Mouse (Mus musculus) adrenal gland, postnatal 25 days (tissue): ENCODE data around the gene Sec23ip. TPM values are rescaled to one million over a fixed set of nuclear protein-coding genes. Genes with fewer than 3 reads are reported as not detected.
"Not testable (repeated sequence)": the region's sequence is repeated elsewhere in the genome, so short reads cannot be mapped to it uniquely, and the experiment has no call there.

ENCODE experiments used
- DNase-seq: peaks from one replicate; pipeline ENCODE4 v3.0.0; 2021; ENCODE audit warnings: mixed read lengths
- long read RNA-seq: library from polyadenylated mRNA; stranded (forward); transcript quantifications from one replicate; pipeline ENCODE4 v2.0.0, GENCODE M21; 2021
- total RNA-seq: library from RNA; stranded (reverse); gene quantifications from 2 replicates; pipeline ENCODE4 v1.2.3, GENCODE M21; 2021

Sec23ip gene
- 38.4 and 40.8 TPM in 2 replicates for total RNA-seq
- long read RNA-seq, full-length matches to known transcripts = 14 of 31 reads
- long read RNA-seq, partial matches to known transcripts = 8 of 31 reads
- long read RNA-seq, other reads (novel, unspliced or antisense) = 9 of 31 reads

DNA sequence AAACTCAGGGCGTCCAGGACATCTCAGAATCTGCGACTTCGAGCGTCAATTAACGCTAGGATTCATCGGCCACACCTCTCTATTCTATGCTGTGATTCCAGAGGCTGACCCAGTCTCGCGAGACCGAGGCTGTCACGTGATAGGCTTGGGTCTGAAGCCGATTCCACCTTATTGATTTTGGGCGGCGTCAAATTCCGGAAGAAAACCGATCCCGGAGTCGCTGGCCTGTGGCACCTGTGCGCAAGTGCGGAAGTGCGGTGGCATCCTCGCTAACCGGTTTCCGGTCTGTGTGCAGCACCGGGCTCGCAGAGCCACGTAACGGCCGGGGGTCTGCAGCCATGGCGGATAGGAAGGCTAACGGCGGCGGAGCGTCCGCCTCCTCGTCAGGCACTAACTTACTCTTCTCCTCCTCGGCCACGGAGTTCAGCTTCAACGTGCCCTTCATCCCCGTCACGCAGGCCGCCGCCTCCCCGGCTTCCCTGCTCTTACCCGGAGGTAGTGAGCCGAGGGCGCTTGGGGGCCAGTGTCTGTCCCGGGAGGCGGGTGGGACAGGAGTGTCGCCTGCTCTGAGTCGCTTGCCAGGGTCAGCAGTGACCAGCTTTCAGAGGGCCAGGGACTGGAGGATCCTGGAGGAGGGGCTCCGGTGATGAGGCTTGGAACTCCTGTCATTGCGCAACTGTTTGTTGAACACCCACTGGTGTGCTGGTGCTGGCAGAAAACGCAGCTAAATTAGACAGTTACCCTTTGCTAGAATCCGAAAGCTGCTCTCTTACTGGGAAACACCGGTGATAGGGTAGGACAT is at the start of gene Sec23ip:
Gene Sec23ip (plus strand): TSS at position 260 of the 802 bp plus-strand sequence.
- peak; percentile 98 for DNase-seq

- DNase-seq = not testable (repeated sequence)
Observed at GRCm38 (mm10) chr7:128699959-128700358, 44.8 kb upstream of the Sec23ip start.

GRCm38 (mm10) chr7:128705735-128706134 is 39.0 kb upstream of the Sec23ip start:
- DNase-seq = peak; percentile 61

DNA sequence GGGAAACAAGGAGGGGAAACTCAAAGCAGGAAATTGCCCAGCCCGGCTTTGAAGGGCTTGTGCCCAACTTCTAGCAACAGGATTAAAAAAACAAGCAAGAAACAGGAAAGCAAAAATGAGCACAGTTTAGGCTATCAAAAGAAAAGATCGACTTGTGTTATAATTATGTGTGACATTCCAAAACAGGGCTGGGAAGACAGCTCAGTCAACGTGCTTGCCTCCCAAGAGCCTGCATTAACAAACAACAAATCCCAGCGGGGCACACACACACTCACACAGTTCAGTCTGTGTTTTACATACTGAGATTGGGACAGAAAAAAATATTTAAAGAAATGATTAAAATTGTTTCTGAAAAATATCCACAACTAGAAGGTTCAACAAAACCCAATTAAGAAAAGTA is 26.8 kb upstream of the Sec23ip start:
- no peak for DNase-seq

DNA sequence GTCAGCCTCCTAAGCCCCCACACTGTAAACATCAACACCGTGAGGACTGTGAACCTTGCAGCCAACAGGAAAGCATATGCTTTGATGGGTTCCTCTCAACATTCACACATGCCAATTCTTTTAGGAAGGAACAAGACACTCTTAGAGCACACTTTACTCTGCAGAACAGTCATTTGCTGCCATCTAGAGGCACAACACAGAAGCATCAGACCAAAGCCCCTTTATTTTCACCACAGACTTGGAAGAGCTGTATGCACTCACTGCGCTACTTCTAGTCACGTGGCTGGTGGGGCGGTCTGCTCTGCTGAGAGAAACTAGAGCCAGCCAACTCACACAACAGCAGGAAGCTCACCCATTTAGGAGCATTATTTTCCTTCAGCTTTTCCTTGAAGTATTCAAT is 20.0 kb upstream of the Sec23ip start:
- DNase-seq = peak; percentile 26

- no peak for DNase-seq
Observed at GRCm38 (mm10) chr7:128725189-128725588, 19.6 kb upstream of the Sec23ip start.

- DNase-seq = no peak
Observed at GRCm38 (mm10) chr7:128726999-128727398, 17.7 kb upstream of the Sec23ip start.

DNA sequence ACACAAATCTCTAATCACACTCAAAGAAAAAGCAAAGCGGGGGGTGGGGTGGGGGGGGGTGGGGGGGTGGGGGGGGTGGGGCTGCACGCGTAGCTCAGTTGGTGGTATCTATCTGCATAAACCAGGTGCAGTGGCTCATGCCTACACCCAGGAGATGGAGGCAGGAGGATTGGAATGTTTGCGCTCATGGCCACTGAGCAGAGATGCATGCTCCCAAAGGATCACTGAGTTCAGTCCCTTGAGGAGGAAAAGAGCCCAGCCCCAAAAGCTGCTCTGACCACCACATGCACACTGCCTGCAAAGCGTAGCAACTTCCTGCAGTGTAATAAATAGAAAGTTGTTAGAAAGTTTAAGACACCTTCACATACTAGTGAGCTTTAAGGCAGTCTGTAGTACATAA is 17.0 kb upstream of the Sec23ip start:
- DNase-seq = no peak

DNA sequence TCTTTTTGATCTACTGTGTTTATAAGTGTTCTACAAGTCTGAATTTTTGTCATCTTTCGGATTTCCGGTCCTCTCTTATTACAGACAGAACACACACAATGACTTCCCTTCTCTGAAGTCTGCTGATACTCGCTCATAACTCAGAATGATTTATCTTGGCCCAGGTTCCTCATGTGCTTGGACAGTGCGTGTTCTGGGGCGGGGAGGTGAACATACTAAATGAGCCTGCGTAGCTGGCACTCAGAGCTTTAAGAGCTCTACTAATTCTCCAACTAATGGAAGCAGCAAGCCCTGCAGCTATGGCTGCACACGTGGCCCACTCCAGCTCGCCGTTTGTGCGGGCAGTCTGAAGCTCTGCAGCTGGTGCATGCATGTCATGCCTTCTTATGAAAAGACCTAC is 16.0 kb upstream of the Sec23ip start:
- no peak for DNase-seq

DNA sequence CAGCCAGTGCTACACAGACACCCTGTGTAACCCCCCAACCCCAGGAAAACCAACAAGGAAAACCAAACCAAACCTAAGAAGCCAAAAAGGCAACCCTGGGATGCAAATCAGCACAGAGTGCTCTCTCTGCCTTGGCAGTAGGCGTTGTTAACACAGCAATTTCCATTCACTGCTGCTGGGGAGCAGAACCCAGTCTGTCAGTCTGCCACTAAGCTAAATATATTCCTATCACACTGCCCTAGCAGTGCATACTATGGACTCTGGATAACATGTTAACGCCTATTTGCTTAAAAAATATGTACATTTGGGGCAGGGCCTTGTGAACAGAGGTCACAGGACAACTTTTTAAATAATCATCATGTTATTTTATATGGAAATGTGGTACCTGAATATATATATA is 13.2 kb upstream of the Sec23ip start:
- no peak for DNase-seq

GRCm38 (mm10) chr7:128738041-128738440 is 6.7 kb upstream of the Sec23ip start:
- DNase-seq = no peak

DNA sequence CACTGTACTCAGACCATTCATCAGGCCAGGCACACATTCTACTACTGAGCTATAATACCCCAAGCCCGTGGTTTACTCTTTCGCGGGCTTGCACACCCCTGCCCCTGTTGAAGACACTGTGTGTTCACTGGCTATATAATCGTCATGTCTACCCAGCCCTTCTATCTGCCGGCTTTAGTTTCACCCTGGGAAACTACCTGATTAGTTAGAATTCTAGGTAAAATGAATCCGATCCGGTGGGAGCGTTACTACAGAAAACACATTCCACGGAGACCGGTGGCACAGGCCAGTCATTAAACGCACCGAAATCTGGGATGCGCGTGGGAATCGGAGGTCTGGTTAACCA is 5.7 kb upstream of the Sec23ip start:
- no peak for DNase-seq

GRCm38 (mm10) chr7:128739462-128740277 is 5.1 kb upstream of the Sec23ip start:
- peak; percentile 56 for DNase-seq

GRCm38 (mm10) chr7:128740334-128740733 is 4.4 kb upstream of the Sec23ip start, which contains the start of gene Mcmbp:
Gene Mcmbp (minus strand): TSS chr7:128740495.
- DNase-seq = peak; percentile 99

GRCm38 (mm10) chr7:128743898-128744297 is 845 bp upstream of the Sec23ip start:
- no peak for DNase-seq

GRCm38 (mm10) chr7:128746151-128746550 is 1.4 kb downstream of the Sec23ip start:
- DNase-seq = no peak

DNA sequence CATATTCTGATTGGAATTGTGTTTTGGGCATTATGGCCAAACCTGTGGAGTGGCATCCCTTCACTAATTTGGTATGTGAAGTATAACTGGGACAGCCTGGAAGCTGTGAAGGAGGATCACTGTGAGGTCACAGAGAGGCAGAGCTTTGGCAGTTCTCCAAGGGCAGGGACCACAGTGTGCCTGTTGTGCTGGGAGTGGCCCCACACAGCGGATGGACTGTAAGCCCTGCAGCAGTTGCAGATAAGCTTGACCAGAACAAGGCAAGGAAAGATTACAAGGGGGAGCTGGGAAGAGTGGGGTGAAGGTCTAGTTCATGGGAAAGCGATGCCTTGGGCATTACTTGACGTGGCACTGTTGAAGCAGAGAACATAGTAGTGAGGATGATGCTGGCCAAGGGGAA is 4.0 kb downstream of the Sec23ip start:
- peak; percentile 66 for DNase-seq

DNA sequence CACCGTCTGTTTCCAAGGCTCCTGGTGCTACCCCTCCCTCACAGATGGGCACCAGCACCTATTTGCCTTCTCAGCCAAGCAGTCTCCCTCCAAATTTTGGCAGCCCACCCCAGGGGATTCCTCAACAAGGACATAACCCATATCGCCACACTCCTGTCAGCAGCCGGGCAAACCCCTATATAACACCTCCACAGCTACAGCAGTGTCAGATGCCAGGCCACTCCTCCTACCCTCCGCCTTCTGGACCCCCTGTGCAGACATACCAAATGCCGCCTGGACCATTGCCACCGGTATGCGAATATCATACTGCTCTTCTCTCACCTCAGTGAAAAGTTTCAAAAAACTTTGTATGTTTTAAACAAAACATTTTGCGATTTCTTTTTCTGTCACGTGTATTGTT is 5.6 kb downstream of the Sec23ip start:
- no peak for DNase-seq

DNA sequence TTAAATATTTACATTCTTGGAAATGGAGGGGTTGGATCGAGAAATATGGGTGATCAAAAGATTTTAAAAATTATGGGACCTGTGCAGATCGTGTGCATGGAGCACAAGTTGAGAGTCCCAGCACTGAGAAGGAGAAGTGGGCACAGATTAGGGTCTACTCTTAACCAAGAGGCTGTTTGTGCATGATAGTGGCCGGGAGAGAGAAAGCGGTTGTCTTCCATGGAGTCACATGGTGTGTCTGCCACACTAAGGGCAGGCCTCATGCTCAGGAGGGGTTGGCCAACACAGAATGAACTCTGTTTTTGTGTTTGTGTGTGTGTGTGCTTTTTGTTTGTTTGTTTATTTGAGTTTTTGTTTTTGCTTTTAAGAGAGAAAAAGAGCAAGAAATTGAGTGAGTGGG is 7.3 kb downstream of the Sec23ip start:
- no peak for DNase-seq

- no peak for DNase-seq
Observed at GRCm38 (mm10) chr7:128755396-128755795, 10.7 kb downstream of the Sec23ip start.

DNA sequence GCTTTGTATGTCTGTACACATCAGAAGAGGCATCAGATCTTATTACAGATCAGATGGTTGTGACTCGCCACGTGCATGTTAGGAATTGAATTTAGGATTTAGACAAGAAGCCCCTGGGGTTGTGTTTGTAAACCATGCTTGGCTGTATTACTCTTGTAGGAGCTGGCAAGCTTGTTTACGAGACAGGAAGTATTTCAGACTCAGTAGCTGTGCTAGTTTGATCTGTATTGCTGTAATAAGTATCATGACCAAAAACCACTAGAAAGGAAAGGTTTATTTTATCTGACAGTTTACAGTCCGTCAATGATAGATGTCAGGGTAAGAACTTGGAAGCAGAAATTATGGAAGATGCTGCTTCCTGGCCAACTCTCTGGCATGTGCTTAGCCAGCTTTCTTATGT is 14.2 kb downstream of the Sec23ip start:
- DNase-seq = no peak

- no peak for DNase-seq
Observed at GRCm38 (mm10) chr7:128766696-128767095, 22.0 kb downstream of the Sec23ip start.

DNA sequence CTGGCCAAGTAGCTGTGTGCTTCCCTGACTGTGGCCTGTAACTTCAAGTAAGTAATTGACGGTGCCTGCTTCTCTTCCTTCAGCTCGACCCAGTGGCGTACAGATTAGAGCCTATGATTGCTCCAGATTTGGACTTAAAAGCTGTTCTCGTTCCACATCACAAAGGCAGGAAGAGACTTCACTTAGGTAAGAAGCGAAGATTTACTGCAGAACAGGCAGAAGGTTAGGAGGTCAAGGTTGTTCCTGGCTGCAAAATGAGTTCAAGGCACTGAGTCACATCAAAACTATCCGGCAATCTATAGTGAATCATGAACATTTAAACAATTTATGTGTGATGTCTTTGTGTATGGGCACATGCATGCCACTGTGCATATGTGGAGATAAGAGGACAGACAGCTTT is 32.5 kb downstream of the Sec23ip start:
- no peak for DNase-seq
